Mouse (Mus musculus) embryonic facial prominence, embryonic 14.5 days (tissue): ENCODE measurements around the gene Nek3. TPM values are rescaled to one million over a fixed set of nuclear protein-coding genes. Genes with fewer than 3 reads are reported as not detected.
A peak's percentile ranks its signal among the peaks of the same experiment; 100 is the strongest.
"Not testable (repeated sequence)": the region's sequence is repeated elsewhere in the genome, so short reads cannot be mapped to it uniquely, and the experiment has no call there.

Source experiments
- ATAC-seq: fragments of 200-750 bp; cut with Nextera tagmentation; 2 replicates; pipeline ENCODE4 v1.8.0; 2017; ENCODE audit warnings: low read depth, moderate number of reproducible peaks, moderate TSS enrichment
- DNase-seq: peaks from one replicate; pipeline ENCODE4 v3.0.0-alpha.2; 2015; ENCODE audit warnings: low spot score
- H3K27ac ChIP-seq: fragments of 300-500 bp; sonication (generic); replicated peaks from 2 replicates; pipeline ENCODE4 v1.5.1; 2014; ENCODE audit warnings: low read depth, mild to moderate bottlenecking, low read length, moderate library complexity
- H3K27me3 ChIP-seq: fragments of 300-500 bp; sonication (generic); replicated peaks from 2 replicates; pipeline ENCODE4 v1.6.1; 2014; ENCODE audit warnings: low read length; ENCODE audit not compliant: control insufficient read depth, insufficient read depth
- H3K36me3 ChIP-seq: fragments of 300-500 bp; sonication (generic); 2 replicates; pipeline ENCODE4 v1.6.1; 2014; ENCODE audit warnings: low read length, mixed read lengths; ENCODE audit not compliant: control insufficient read depth, insufficient read depth
- H3K4me1 ChIP-seq: fragments of 300-500 bp; sonication (generic); 2 replicates; pipeline ENCODE4 v1.6.1; 2014; ENCODE audit warnings: antibody characterized with exemption, low read length; ENCODE audit not compliant: control insufficient read depth, insufficient read depth
- H3K4me2 ChIP-seq: fragments of 300-500 bp; sonication (generic); 2 replicates; pipeline ENCODE4 v1.6.1; 2014; ENCODE audit warnings: low read depth, mild to moderate bottlenecking, low read length, moderate library complexity, mixed read lengths
- H3K4me3 ChIP-seq: fragments of 300-500 bp; sonication (generic); 2 replicates; pipeline ENCODE4 v1.5.1; 2014; ENCODE audit warnings: low read depth, mild to moderate bottlenecking, low read length
- H3K9ac ChIP-seq: fragments of 300-500 bp; sonication (generic); 2 replicates; pipeline ENCODE4 v1.6.1; 2014; ENCODE audit warnings: low read depth, mild to moderate bottlenecking, low read length, moderate library complexity, mixed read lengths
- H3K9me3 ChIP-seq: fragments of 300-500 bp; sonication (generic); 2 replicates; pipeline ENCODE4 v1.6.1; 2016; ENCODE audit warnings: low read length; ENCODE audit not compliant: control insufficient read depth
- WGBS: fragments of 180-500 bp; shearing (Covaris S2); extraction: QIAGEN DNeasy Blood & Tissue Kit; methylation state at CpG from one replicate; pipeline ENCODE4 v1.1.7; 2014; 5-methylcytosine and 5-hydroxymethylcytosine counted together
- polyA plus RNA-seq: library from polyadenylated mRNA; unstranded; fragments of >200 nt; fragmentation: Nextera tagmentation; extraction: Ambion mirVana; gene quantifications from 2 replicates; pipeline ENCODE4 v1.2.1, GENCODE M21; 2014

The Nek3 gene
- polyA plus RNA-seq, 1 experiment from 2014 or later, result 5.8 TPM

DNA sequence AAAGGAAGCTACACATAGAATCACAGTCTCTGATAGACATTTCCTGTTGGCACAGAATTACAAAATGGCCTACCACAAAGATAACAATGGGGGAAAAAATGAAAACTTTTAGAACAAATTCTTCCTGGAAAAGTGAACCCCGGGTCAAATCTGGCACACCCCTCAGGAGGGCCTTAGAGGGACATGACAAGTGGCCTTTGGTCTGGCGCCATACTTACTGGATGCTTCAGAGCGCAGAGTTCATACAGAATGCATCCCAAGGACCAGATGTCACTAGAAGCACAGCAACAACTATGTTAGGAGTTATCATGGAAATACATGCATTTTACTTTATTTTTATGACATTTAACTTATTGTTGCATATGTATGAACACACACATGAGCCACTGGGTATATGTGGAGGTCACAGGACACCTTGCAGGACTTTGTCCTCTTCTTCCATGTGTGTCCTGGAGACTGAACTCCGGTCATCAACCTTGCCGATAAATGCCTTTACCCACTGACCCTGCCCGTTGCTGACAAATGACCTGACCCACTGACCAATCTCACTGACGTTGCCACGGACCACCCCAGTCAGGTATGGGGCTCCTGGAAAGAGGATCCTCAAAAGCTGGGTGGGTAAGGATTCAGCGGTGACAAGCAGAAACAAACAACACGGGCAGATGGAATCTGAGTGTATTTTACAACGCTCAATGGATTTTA is 16.4 kb downstream of the Nek3 start:
- 88% methylated on average over 11 of the region's 11 CpGs for WGBS
- DNase-seq (no peak), ATAC-seq (no peak)
- Histone ChIP-seq H3K27me3 (no peaks in the 10 kb centered on the region), H3K4me1 (no peaks in the 10 kb centered on the region), H3K9ac (no peak overlapping the region), H3K4me3 (no peak overlapping the region), H3K9me3 (no peaks in the 10 kb centered on the region), H3K27ac (no peak overlapping the region), H3K36me3 (peaks cover 15% of the 10 kb centered on the region; the same call in 1 of the 2 replicates), H3K4me2 (no peak overlapping the region)

DNA sequence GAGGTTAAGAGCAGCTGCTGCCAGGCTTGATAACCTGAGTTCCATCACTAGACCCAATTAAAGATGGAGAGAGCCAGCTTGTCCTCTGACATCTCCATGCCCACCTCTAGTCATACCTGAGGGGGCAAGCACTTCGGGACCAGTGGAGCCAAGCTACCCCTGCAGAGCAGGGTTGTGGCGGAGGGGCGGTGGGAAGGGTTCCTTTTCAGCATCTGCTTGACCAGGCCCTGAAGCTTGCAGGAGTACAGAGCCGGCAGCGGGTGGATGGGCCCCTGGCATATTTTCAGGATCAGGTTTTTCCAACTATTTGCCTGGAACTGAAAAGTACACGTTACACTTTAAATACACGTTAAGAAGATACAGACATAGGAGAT is 17.9 kb downstream of the Nek3 start:
- WGBS, result 88% methylated on average over 7 of the region's 7 CpGs

DNA sequence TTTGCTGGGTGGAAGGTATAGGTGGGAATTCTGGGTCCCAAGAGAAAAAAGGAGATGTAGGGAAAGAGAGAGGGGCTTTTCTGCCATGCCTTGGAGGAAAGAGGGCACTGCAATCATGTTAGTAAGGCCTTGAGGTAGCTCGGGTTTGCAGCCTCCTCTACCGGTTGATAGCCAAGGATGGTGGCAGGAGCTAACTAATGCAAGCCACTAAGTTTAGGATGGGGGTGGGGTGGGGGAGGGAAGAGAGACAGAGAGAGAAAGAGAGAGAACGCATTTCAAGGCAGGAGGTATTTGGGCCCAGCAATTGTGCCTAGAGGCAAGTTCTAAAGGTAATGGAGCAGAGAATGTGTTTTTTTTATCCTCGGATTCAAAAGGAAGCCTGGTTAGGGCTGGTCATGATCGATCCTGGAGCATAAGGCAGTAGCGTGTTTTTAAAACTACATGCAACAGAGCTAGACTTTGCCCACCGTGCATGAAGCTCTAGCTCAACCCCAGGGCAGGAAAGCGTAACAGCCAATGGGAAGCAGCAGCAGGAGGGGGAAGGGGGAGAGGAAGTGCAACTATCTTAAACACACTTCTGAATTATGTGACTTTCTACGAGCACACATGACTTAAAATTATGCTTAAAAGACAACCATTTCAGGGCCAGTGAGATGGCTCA is 18.4 kb downstream of the Nek3 start:
- H3K27ac ChIP-seq, result no peak overlapping the region
- WGBS, result 70% methylated on average over 9 of the region's 9 CpGs
- peaks cover 15% of the 10 kb centered on the region; the same call in 1 of the 2 replicates for H3K36me3 ChIP-seq
- DNase-seq, result no peak
- no peak overlapping the region for H3K4me2 ChIP-seq
- no peaks in the 10 kb centered on the region for H3K4me1 ChIP-seq
- no peaks in the 10 kb centered on the region for H3K9me3 ChIP-seq
- H3K27me3 ChIP-seq, result no peaks in the 10 kb centered on the region
- no peak overlapping the region for H3K9ac ChIP-seq
- no peak overlapping the region for H3K4me3 ChIP-seq
- ATAC-seq, result no peak

More for the DNA sequence above, 17.9 kb downstream of the Nek3 start:
- Histone ChIP-seq H3K4me3 (no peak overlapping the region), H3K4me2 (no peak overlapping the region), H3K27me3 (no peaks in the 10 kb centered on the region), H3K36me3 (peaks cover 15% of the 10 kb centered on the region; the same call in 1 of the 2 replicates), H3K4me1 (no peaks in the 10 kb centered on the region), H3K27ac (no peak overlapping the region), H3K9me3 (no peaks in the 10 kb centered on the region), H3K9ac (no peak overlapping the region)
- DNase-seq (no peak), ATAC-seq (no peak)

DNA sequence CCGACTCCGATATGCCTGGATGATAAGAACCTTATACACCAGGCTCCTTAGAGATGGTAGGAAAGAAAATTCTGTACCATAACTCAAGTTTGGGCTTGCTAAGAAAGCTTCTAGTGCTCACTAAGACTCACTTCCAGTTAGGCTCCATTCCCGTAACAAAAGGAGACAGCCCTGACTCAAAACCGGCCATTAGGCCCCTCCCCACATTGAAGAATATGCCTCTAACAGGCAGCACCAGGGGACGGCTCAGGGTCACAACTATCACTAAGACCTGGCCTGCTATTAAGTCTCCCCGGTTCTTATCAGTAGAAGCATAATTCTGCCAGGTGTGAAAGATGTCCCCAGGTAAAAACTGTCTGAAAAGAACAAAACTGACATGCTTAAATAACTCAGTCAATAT is 20.4 kb downstream of the Nek3 start:
- H3K27ac ChIP-seq, result no peak overlapping the region
- H3K4me3 ChIP-seq, result no peak overlapping the region
- H3K27me3 ChIP-seq, result no peaks in the 10 kb centered on the region
- no peak overlapping the region for H3K9ac ChIP-seq
- no peak for DNase-seq
- no peaks in the 10 kb centered on the region for H3K9me3 ChIP-seq
- peaks cover 15% of the 10 kb centered on the region; the same call in 1 of the 2 replicates for H3K36me3 ChIP-seq
- no peak for ATAC-seq
- H3K4me1 ChIP-seq, result no peaks in the 10 kb centered on the region
- 79% methylated on average over 6 of the region's 6 CpGs for WGBS
- H3K4me2 ChIP-seq, result no peak overlapping the region

DNA sequence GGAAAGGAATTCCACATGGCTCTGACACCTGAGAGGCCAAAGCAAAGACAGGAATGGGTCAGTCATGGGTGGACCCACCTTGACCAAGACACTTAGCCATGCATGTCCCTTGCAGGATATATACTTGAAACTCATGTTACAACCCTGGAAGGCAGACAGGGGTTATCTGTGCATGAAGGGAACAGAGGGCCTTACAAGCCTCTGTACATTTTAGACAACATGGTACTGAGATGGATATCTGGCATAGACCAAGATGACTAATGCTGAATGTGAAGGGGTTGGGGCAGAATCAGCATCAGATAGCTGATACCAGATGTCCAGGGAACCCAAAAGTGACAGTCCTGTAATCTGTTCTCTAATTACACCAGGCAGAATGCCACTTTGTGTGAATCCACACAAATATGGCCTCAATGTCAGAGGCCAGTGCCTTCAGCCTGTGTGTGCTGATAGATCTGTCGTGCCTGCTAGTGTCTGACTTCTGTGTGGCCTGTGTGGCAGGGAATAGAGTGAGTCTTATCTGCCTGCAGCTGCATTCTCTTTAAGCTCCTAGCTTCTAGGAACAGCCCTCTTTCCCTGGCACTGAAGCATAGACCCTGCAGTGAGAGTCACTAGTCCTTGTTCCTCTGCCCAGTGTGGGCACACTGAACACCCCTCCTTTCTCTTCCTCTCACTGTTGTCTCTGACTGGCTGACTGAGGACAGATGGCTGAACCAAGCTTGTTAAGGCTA is 22.3 kb downstream of the Nek3 start:
- DNase-seq (no peak), ATAC-seq (no peak)
- 92% methylated on average over 1 of the region's 1 CpGs for WGBS
- 0 out of 2 replicates have a peak, but pooled peaks cover 11% of the 10 kb centered on the region for H3K36me3 ChIP-seq
- no peak overlapping the region for H3K4me3 ChIP-seq
- H3K4me2 ChIP-seq, result no peak overlapping the region
- H3K4me1 ChIP-seq, result no peaks in the 10 kb centered on the region
- H3K27ac ChIP-seq, result no peak overlapping the region
- no peak overlapping the region for H3K9ac ChIP-seq
- no peaks in the 10 kb centered on the region for H3K9me3 ChIP-seq
- no peaks in the 10 kb centered on the region for H3K27me3 ChIP-seq

DNA sequence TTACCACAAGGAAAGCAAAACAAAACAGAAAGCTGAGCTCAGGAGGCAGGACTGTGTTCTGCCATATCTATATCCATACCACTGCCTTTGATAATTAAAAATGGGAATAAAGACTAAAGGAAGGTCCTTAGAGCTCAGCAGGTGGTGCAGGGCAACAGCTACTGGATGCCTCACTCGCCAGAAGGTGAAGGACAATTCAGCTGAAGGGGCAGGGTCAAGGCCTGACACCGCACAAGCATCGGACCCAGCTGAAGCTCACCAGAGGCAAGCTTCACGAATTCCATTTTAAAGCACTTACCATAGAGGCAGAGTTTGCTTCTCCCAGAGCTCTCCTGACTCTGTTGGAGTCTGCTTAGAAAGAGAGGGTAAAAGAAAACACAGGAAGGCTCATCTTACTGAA is 23.6 kb downstream of the Nek3 start:
- Histone ChIP-seq H3K36me3 (0 out of 2 replicates have a peak, but pooled peaks cover 2% of the 10 kb centered on the region), H3K27me3 (no peaks in the 10 kb centered on the region), H3K9me3 (no peaks in the 10 kb centered on the region), H3K4me3 (no peak overlapping the region), H3K4me2 (no peak overlapping the region), H3K9ac (no peak overlapping the region), H3K27ac (no peak overlapping the region), H3K4me1 (no peaks in the 10 kb centered on the region)
- DNase-seq, result no peak
- ATAC-seq, result no peak
- WGBS, result 74% methylated on average over 4 of the region's 4 CpGs

DNA sequence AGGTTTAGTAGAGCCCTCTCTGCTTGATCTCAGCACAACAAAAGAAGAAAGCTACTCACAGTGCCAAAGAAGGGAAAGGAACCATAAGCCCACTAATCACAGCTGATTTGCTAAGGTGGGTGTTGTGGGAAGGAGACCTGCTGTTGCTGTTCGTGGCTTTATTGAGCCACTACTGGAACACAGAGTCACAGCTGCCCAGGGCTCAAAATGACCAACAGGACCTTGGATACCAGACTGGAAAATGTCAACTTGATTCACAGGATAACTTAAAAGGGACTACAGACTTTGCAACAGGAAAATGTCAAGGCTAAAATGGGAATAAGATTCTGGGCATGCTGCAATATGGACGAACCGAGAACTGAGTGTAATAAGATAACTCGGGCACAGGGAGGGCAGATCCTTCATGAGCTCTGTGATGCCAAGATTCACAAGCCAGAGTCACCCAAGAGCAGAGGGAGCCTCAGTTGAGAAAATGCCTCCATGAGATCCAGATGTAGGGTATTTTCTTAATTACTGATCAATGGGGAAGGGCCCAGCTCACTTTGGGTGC is 24.3 kb downstream of the Nek3 start:
- ATAC-seq (no peak), DNase-seq (no peak)
- Histone ChIP-seq H3K4me2 (no peak overlapping the region), H3K9me3 (no peaks in the 10 kb centered on the region), H3K27me3 (no peaks in the 10 kb centered on the region), H3K4me3 (no peak overlapping the region), H3K36me3 (no peaks in the 10 kb centered on the region), H3K9ac (no peak overlapping the region), H3K4me1 (no peaks in the 10 kb centered on the region), H3K27ac (no peak overlapping the region)
- 83% methylated on average over 4 of the region's 4 CpGs for WGBS

DNA sequence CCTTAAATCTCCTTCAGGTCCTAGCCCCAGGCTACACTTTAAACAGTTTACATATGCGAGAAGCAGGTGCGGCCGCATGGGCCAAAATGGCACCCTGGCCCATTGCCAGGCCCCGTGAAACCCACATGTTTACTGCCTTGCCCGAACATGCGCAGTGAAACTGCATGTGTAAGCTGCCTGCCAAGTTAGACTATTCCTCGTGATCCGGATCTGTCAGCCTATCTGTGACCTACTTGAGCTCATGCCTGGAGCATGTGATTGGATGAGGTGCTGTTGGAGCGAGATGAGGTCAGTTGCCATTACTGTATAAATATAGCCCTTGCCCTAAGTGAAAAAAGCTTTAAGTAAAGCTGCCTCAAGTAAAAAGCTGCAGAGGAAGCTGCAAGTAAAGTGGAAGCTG is 29.8 kb downstream of the Nek3 start:
- H3K9ac ChIP-seq, H3K4me1 ChIP-seq, H3K4me3 ChIP-seq, H3K27me3 ChIP-seq, H3K36me3 ChIP-seq, H3K9me3 ChIP-seq, H3K27ac ChIP-seq, H3K4me2 ChIP-seq: not testable (repeated sequence)
- DNase-seq, result peak; percentile 18
- ATAC-seq, result peak; percentile 55; the same call in 1 of the 2 replicates
- 70% methylated on average over 9 of the region's 9 CpGs for WGBS
